Mouse (Mus musculus) monocyte, adult 5-6 weeks (primary cell): ENCODE results near the gene Gm6268. TPM values are rescaled to one million over a fixed set of nuclear protein-coding genes. Genes with fewer than 3 reads are reported as not detected.

Experiments
- ATAC-seq: fragments of 153-309, 156-312 bp; replicated peaks from 2 replicates; pipeline ENCODE4 v1.8.0; 2017; ENCODE audit warnings: mild to moderate bottlenecking; ENCODE audit not compliant: low TSS enrichment, insufficient number of reproducible peaks, severe bottlenecking, poor library complexity, low FRiP score
- total RNA-seq: library from RNA; stranded (forward); fragments of 200-1000, 200-491, 200-594 nt; gene quantifications from 3 replicates; pipeline ENCODE4 v1.2.3, GENCODE M21; 2017

The Gm6268 gene
- not detected in 3 replicates for total RNA-seq

DNA sequence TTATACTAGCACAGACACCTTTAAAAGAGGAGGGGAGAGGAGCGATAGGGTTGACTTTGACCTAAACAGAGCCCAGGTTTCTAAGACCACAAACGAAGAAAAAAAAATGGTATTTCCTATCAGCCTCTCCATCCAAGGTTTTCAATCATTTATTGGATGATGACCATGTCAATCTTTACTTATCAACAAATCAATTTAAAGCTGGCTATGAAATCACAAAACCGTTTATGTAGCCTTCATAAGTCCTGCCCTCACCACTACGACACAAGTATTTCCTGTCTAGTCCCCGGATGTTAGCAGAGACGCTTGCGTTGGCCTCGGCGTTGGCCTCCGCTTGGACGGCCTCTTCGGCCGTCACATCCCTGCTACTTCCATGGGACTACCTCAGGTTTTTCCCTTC lies at the start of gene Gm6268:
Gene Gm6268, plus strand, starts transcription at position 301 of the 400 bp plus-strand sequence.
- no peak for ATAC-seq

DNA sequence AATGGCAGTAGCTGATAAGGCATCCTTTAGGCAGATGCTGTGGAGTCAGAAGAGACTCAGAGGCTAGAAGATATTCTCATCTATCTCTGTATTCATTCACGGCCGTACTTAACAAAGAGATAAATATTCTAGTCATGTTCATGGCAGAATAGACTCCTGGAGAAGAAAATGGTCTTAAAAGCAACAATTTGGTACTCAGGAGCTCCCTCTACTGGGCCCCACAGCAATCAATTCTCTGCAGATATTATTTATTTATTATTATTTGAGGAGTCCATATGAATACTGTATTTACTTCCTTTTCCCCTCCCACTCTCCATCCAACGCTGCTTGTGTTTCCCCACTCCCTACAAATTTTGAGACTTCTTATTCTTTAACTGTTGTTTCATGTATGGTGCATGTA lies 48.6 kb upstream of the Gm6268 start:
- no peak for ATAC-seq

- no peak for ATAC-seq
Measured at GRCm38 (mm10) chrX:36385340-36385739, 15.7 kb upstream of the Gm6268 start.

- ATAC-seq: no peak
Measured at GRCm38 (mm10) chrX:36389971-36390370, 11.1 kb upstream of the Gm6268 start.

DNA sequence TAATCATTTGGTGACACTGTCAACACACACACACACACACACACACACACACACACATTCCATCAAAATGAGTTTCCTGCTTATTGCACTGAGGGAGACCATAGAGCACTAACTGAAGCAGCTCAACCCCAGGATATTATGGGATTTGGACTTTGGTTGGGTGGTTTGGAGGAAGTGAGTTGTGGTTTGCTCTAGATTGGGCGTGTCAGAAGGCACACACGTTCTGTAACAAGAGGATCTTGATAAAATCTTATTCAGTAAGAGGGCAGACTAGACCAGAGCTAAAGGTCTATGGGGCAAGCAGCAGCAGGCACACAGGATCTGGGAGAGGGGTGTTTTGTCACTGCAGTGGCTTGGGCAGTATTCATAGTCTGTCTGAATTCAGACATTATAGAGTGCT lies 10.6 kb upstream of the Gm6268 start:
- ATAC-seq: no peak

- ATAC-seq: no peak
Measured at GRCm38 (mm10) chrX:36392672-36393071, 8.4 kb upstream of the Gm6268 start.

DNA sequence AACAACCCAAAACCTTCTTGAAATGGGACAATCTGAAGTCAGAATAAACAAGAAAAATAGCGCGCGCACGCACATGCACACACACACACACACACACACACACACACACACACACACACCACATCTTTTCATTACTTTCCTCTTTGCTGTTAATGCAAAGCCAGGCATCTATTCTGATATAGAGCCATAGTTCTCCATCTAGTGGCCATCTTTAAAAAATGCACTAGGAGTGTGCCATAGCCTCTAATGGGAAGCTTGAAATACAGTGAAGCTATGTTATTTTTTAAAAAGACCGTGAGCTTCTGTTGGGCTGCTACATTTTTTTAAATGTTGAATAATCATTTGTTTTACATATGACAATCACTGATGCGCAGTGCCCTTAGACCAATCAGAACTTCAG lies 7.8 kb upstream of the Gm6268 start:
- no peak for ATAC-seq

DNA sequence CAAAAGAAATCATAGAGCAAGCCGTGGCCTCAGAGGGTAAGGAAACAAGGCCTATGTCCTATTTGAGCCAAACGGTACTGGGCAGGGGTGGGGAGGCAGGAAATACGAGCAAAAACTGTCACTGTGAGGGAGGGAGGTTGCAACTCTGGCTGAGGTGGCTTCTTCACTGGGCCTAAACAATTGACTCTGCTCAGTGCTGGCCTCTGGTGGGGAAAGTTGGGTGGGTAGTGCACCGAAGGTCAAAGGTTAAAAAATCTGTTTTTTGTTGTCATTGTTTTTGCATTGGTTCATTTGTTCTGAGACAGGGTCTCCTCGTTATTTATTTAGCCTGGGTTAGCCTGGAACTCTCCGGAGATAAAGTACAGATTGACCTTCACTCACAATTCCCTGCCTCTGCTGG lies 1.2 kb downstream of the Gm6268 start:
- ATAC-seq: no peak

- no peak for ATAC-seq
Measured at GRCm38 (mm10) chrX:36419153-36419552, 18.1 kb downstream of the Gm6268 start.

DNA sequence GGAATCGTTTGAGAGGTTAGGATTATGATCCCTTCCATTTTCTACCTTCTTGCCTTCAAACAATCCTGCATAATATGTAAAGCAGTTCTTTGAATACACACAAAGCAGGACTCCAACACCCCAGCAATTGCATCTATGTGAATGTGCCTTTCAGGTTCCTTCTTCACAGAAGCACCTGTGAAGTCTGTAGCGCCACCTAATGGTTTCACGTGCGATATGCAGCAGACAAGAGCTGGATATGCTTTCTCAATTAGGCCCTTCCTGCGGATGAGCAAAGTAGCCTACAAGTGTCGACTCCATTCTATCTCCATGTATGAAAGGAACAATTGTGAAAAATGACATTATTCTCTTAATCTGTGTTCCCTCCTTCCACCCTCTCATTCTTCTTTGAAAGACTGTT lies 33.9 kb downstream of the Gm6268 start:
- no peak for ATAC-seq

GRCm38 (mm10) chrX:36437932-36438331 lies 36.9 kb downstream of the Gm6268 start:
- ATAC-seq: no peak

Other genes with a start within 250 kb of the Gm6268 start
- 0.53 TPM in 1 of 3 replicates, not detected in the others for gene Zcchc12, start 205.4 kb upstream of the Gm6268 start, total RNA-seq
- gene Lonrf3, start 72.9 kb upstream of the Gm6268 start, total RNA-seq: 1.7 to 2.6 TPM in 2 of 3 replicates, not detected in the other
- gene Gm14569, start 90.5 kb downstream of the Gm6268 start, total RNA-seq: 0.21 TPM in 1 of 3 replicates, not detected in the others
- gene Pgrmc1, start 196.9 kb downstream of the Gm6268 start, total RNA-seq: 56.2 to 87.7 TPM (median 86.7 TPM) in 3 replicates
- gene Akap17b, start 244.1 kb downstream of the Gm6268 start, total RNA-seq: 2.5 to 5.0 TPM (median 2.8 TPM) in 3 replicates